Mouse (Mus musculus) C2C12 (cell line): Measurements from ENCODE around the gene Dnajb12.

Experiments used
- CEBPB ChIP-seq: IDR thresholded peaks from one replicate; pipeline ENCODE4 v1.6.1; 2011; ENCODE audit warnings: low read depth, mild to moderate bottlenecking, control low read depth, moderate library complexity
- CTCF ChIP-seq: IDR thresholded peaks from one replicate; pipeline ENCODE4 v1.5.1; 2011; ENCODE audit not compliant: control insufficient read depth, insufficient read depth, insufficient read length
- MAX ChIP-seq: IDR thresholded peaks from one replicate; pipeline ENCODE4 v1.6.1; 2011; ENCODE audit warnings: mild to moderate bottlenecking, control low read depth
- MYOD1 ChIP-seq: IDR thresholded peaks from one replicate; pipeline ENCODE4 v1.6.1; 2011; ENCODE audit warnings: low read depth; ENCODE audit not compliant: control insufficient read depth, insufficient read length
- MYOG ChIP-seq: IDR thresholded peaks from one replicate; pipeline ENCODE4 v1.6.1; 2011; ENCODE audit not compliant: control insufficient read depth, insufficient read length; ENCODE audit errors: extremely low read depth
- USF1 ChIP-seq: IDR thresholded peaks from one replicate; pipeline ENCODE4 v1.6.1; 2011; ENCODE audit warnings: low read depth, mild to moderate bottlenecking, control low read depth, moderate library complexity

GRCm38 (mm10) chr10:59899341-59900173, 20.2 kb downstream of the Dnajb12 start:
- TF ChIP-seq CTCF: no peak
- TF ChIP-seq MYOD1: no peak
- TF ChIP-seq MAX: no peak
- TF ChIP-seq USF1: no peak
- no peak for TF ChIP-seq MYOG
- no peak for TF ChIP-seq CEBPB
